Mouse (Mus musculus): ENCODE data around the gene Col8a2.

The Col8a2 gene

DNA sequence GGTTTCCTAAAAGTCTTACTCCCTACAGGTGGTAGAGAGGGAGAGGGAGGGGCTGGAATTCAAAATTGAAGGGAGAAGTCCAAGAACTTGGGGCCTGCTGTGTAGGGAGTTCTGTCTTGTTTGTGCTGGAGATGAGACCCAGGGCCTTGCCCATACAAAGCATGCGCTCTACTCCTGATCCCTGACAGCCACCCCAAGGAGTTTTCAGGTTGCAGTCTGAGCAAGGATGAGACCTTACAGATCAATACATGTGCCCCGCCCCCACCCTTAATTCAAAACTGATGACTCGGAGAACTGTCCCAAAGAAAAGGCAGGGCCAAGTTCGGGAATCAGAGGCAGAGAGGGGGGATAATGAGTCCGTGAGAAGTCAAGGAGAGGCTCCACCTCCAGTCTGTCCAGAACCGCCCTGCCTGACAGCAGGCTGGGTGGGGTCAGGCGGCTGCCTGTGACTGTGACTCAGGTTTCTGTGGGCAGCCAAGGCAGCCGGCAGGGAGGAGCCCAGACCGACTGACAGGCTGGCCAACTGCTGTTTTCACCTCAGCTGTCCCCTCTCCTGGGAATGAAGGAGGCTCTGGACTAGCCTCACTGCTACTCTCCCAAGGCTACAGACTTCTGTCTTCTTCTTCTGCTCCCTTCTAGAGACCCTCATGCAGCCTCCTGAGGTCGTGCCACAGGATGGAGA is 25.9 kb upstream of the Col8a2 start:
- DNase-seq (ENCODE audit: low spot score), result peak; percentile 84

DNA sequence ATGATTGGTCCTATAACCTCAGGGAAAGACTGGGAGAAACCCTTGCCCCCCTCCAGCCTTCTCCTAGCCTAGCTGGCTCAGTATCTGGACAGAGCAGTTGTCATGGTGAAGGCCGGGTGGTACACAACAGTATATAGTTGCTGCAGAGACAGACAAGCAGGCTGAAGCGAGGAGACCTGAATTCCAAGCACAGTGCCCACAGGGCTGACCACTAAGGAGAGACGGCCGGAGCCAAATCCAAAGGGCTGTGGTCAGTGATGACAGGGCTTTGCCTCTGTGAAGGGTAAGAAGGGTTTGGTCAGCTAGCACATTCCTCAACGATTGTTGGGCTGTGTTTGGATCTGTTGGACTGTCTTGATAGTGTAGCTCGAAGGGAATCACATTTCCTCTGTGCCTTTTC is 25.3 kb upstream of the Col8a2 start:
- DNase-seq (ENCODE audit: low spot score), result no peak

DNA sequence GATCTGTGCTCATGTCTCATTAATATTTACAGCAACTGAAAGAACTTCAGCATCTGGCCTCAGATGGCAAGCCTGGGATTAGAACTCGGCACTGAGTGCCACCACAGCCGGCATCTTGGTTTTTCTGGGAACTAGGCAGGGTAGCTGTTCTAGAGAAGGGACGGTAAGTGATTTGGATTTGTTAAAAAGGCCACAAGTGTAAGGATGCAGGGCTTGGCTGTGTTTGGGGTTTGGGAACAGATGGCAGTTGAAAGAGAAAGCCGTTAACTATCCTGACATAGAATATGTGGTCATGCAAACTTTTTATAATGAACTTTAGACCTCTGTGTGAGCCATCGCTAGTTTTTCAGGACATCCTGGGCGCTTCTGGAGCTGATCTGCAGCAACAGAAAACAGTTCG is 24.9 kb upstream of the Col8a2 start:
- DNase-seq (ENCODE audit: low spot score), result no peak

- DNase-seq (ENCODE audit: low spot score), result peak; percentile 99
These were observed 24.3 kb upstream of the Col8a2 start, which contains the start of gene Trappc3 for GRCm38 (mm10) chr4:126262119-126262807. Gene Trappc3 (plus strand): TSS chr4:126262325.

GRCm38 (mm10) chr4:126269292-126269691 is 17.3 kb upstream of the Col8a2 start:
- DNase-seq (ENCODE audit: low spot score), result no peak

GRCm38 (mm10) chr4:126273753-126274152 is 12.8 kb upstream of the Col8a2 start:
- DNase-seq (ENCODE audit: low spot score), result no peak

DNA sequence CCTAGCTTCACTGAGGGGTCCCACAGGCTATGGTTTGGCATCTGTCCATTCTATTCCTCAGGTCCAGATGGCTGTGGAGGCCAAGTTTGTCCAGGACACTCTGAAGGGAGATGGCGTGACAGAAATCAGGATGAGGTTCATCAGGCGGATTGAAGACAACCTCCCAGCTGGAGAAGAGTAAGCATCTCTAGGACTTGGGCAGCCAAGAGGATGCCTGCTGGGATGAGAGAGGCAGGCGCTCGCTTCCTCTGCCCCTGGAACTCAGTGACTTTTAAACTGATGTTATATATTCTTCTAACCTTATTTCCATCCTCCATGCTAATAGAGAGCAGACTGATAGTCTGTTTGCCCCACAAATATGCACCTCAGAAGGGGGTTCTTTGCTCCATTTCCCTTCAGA is 11.5 kb upstream of the Col8a2 start:
- DNase-seq (ENCODE audit: low spot score), result no peak

GRCm38 (mm10) chr4:126275681-126276131 is 10.9 kb upstream of the Col8a2 start:
- DNase-seq (ENCODE audit: low spot score), result no peak

GRCm38 (mm10) chr4:126277906-126278564 is 8.6 kb upstream of the Col8a2 start:
- peak; percentile 86 for DNase-seq (ENCODE audit: low spot score)

DNA sequence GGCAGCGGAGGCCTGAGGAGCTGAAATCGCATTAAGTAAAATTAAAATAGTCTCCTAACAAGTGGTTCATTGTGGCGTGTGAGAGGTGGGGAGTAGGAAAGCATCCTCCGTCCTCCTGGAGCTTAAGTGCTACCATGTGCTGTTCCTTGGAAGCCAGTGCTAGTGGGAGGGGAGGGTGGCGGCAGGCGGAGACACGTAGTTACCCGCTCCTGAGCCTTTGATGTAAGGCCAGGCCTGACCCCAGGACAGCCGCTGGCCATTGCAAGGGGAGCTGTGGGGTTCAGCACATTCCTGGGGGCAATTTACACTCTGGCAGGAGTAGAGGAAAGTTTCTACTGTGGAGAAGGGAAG is 8.1 kb upstream of the Col8a2 start:
- peak; percentile 68 for DNase-seq (ENCODE audit: low spot score)

DNA sequence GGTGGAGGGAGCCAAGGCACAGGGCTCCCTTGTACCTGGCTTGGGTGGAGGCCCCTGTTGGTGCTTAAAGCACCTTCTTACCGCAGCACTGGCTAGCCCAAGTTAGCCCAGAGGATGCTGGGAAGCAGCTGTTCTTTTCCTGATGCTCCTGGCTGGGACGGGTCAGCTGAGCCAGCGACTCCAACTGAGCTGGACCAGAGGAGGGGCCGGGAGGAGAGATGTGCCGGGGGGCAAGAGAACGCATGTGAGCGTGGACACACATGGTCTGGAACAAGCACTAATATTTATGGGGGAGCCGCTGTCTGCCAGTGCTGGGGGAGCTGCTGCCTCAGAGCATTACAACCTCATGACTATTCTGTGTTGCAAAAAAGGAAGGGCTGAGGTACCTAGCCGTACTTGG is 7.6 kb upstream of the Col8a2 start:
- DNase-seq (ENCODE audit: low spot score), result no peak

DNA sequence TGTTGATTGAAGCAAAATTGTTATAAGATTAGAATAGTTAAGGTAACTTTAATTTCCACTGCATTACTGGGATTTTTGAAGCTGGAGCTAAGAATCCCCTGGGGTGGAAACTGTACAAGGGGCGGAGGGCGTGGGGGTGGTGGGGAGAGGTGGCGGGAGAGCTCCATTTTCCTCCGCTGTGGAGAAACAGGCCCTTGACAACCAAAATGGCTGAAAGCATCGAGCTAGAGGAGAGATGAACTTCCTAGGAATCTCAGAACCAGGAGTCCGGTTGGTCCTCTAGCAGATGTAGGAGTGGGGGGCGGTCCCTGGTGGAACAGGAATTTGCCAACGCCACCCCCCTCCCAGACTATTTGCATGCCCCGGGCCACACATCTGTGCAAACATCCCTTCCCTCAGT is 4.9 kb upstream of the Col8a2 start:
- no peak for DNase-seq (ENCODE audit: low spot score)

- DNase-seq (ENCODE audit: low spot score), result no peak
These were observed 3.0 kb upstream of the Col8a2 start for GRCm38 (mm10) chr4:126283582-126283981.

DNA sequence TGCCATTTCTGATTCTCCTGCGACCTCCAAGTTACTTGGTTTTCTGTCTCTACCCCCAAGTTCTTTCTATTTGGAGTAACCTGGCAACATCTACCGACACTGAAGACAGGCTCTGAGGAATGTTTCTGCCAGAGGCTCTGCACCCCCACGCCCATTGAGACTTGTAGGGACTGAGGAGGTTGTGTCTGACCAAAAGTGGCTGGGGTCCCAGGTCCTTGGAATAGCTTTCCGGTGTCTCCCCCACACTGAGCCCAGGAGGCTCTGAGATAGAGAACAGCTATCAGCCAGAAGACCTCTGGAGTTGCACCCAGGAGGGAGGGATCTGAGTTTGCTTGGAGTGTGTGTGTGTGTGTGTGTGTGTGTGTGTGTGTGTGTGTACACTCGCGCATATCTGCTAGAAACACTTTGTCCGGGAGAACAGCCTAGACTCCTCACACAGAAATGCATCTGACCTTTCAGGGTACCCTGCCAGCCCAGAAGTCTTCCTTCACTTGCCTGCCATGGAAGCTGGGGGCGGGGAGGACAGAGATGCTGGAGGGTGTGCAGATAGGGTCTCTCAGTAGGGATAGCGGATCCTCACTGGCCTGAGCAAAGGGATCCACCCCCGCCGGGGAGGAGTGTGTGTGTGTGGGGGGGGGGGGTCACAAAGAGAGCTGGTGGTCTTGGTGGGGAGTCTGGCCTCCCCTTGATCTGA is 856 bp downstream of the Col8a2 start:
- DNase-seq (ENCODE audit: low spot score), result peak; percentile 26

DNA sequence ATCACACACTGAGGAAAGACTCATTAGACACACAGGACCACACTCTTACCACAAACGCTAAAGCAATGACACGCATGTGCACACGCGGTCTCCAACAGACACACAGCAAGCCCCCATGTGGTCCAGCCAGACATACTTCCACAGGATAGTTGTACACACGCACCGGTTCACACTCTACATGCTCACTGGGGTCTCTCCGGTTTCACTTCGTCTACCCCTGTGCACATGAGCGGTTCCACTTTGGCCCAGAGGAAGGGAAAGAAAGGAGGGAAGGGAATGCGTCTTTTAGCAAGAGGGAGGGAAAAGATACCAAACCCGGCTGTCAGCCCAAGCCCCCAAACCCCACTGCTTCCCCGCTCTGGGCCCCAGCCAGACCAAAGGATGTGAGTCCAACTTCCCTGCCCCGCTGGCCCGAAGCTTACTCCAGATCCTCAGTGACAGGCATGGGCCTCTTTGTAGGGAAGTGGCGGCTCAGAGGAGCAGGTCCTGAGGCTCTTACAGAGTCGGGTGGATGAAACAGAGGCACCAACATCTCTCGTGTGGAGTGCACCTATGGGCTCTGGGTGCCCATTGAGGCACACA is 1.6 kb downstream of the Col8a2 start:
- DNase-seq (ENCODE audit: low spot score), result no peak

DNA sequence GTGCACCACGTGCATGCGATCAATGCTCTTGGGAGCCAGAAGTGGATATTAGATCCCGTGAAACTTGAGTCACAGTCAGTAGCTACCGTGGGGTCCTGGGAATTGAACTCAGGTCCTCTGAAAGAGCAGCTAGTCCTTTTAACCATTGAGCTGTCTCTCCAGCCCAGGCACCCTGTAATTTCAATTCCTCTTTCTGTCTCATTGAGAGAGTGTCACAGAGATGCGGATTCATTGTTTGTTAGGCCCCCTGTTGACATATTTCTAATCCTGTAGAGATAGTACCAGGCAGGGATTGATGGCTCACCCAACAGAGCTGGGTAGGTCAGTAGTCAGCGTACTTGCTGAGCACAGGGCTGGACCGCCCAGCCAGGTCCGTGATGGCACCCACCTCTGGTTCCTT is 3.7 kb downstream of the Col8a2 start:
- DNase-seq (ENCODE audit: low spot score), result no peak

GRCm38 (mm10) chr4:126291196-126291595 is 4.6 kb downstream of the Col8a2 start:
- no peak for DNase-seq (ENCODE audit: low spot score)

GRCm38 (mm10) chr4:126295152-126295551 is 8.6 kb downstream of the Col8a2 start:
- no peak for DNase-seq (ENCODE audit: low spot score)

DNA sequence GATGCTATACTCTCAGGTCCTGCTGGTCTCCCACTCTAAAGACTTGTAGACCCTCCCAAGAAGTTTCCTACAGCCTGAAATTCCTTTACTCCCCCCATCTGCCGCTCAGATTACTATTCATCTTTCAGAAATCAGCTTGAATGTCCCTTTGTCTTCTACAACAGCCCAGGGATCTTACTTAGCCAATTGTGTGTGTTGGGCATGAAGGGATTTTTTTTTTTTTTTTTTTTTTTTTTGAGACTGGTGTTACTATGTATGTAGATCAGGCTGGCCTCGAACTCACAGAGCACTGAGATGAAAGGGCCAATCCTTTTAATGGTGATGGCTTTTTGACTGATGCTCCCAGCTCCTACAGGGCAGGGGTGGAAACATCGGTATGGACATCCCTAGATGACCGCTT is 9.3 kb downstream of the Col8a2 start:
- DNase-seq (ENCODE audit: low spot score), result no peak

DNA sequence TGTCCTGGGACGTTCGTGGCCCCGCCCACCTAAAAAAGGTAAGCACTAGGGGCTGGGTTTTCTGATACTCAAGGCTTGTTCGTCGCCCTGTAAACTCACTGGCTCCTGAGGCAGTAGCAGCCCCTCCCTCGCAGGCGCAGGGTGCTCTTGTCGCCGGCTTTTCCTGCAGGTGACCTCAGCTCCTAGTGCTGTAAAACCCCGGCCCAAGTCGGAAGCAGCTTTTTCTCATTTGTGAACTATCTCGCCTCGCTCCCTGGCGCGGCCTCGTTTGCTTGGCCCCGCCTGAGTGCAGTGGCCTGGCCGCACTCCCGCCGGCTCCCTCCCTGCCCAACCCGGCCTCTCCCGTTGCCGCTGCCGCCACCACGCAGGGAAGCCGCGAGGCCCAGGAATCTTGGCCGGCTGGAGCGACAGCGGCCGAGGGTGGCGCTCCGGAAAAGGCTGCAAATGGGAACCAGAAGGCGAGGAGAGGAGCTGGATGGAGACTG is 10.1 kb downstream of the Col8a2 start:
- DNase-seq (ENCODE audit: low spot score), result peak; percentile 68

DNA sequence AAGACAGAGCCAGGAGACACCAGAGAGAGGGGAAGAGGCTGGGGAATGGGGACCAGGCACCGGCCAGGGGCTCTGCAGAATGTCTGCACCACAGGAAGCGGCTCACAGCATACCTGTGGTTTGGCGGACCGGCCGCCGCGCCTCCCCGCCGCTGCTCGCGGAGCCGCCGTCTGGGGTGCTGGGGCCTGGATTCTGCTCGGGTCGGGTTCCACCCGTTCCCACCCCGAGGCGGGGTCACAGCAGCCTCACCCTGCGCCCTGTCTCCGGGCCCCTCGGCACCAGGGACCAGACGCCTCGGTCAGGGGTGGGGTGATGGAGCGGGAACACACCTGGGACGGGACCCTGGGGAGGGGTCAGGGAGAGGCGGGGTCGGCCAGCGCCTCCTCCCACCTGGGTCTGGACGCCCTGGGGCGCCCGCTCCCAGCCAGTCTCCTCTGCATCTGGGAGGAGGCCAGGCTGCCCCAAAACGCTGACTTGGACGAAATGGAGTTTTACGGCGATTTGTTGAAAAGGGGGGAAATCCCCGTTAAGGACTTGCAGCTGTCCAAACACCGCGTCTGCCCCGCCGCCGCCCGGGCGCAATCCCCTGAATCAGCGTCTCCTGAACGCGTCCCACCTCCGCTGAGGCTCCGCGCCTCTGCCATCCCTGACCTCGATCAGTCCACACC is 14.5 kb downstream of the Col8a2 start:
- DNase-seq (ENCODE audit: low spot score), result peak; percentile 57
